Mouse (Mus musculus): Measurements from ENCODE around the gene Grin2b. TPM values are rescaled to one million over a fixed set of nuclear protein-coding genes. Genes with fewer than 3 reads are reported as not detected.

Grin2b gene
- polyA plus RNA-seq, 1 experiment from 2014 or later = not detected

GRCm38 (mm10) chr6:135932400-135932920 is 240.9 kb downstream of the Grin2b start:
- Histone ChIP-seq H3K4me3 (ENCODE audit: low read depth, low read length) (no peak overlapping the region), H3K27me3 (ENCODE audit: control insufficient read depth, insufficient read depth, low read length) (no peaks in the 10 kb centered on the region), H3K9ac (ENCODE audit: low read length) (no peak overlapping the region), H3K4me2 (replicated peaks; ENCODE audit: low read depth) (no peak overlapping the region), H3K9me3 (ENCODE audit: control insufficient read depth, low read length) (no peaks in the 10 kb centered on the region), H3K36me3 (ENCODE audit: control insufficient read depth, insufficient read depth, low read length) (no peaks in the 10 kb centered on the region), H3K4me1 (replicated peaks; ENCODE audit: control insufficient read depth, insufficient read depth) (no peaks in the 10 kb centered on the region), H3K27ac (replicated peaks) (no peak overlapping the region)
- WGBS = 77% methylated on average over 6 of the region's 6 CpGs
- TF ChIP-seq CTCF (IDR thresholded peaks at IDR 0.05; ENCODE audit: low read depth) = no peak
- no peak for TF ChIP-seq EP300 (optimal IDR thresholded peaks at IDR 0.05)
- no peak for DNase-seq (ENCODE audit: low spot score)
- ATAC-seq (ENCODE audit: low FRiP score, low TSS enrichment) = no peak

GRCm38 (mm10) chr6:135917676-135918075 is 255.6 kb downstream of the Grin2b start:
- DNase-seq (ENCODE audit: low spot score) = no peak
- no peak for ATAC-seq (ENCODE audit: low FRiP score, low TSS enrichment)
- H3K4me2 ChIP-seq (replicated peaks; ENCODE audit: low read depth) = no peak overlapping the region
- no peaks in the 10 kb centered on the region for H3K27me3 ChIP-seq (ENCODE audit: control insufficient read depth, insufficient read depth, low read length)
- no peak overlapping the region for H3K9ac ChIP-seq (ENCODE audit: low read length)
- no peaks in the 10 kb centered on the region for H3K36me3 ChIP-seq (ENCODE audit: control insufficient read depth, insufficient read depth, low read length)
- H3K4me3 ChIP-seq (ENCODE audit: low read depth, low read length) = no peak overlapping the region
- no peaks in the 10 kb centered on the region for H3K4me1 ChIP-seq (replicated peaks; ENCODE audit: control insufficient read depth, insufficient read depth)
- no peaks in the 10 kb centered on the region for H3K9me3 ChIP-seq (ENCODE audit: control insufficient read depth, low read length)
- TF ChIP-seq CTCF (IDR thresholded peaks at IDR 0.05; ENCODE audit: low read depth) (no peak), EP300 (optimal IDR thresholded peaks at IDR 0.05) (no peak)
- H3K27ac ChIP-seq (replicated peaks) = no peak overlapping the region

GRCm38 (mm10) chr6:135914608-135915007 is 258.7 kb downstream of the Grin2b start:
- H3K9ac ChIP-seq (ENCODE audit: low read length) = no peak overlapping the region
- H3K4me1 ChIP-seq (replicated peaks; ENCODE audit: control insufficient read depth, insufficient read depth) = no peaks in the 10 kb centered on the region
- no peak for DNase-seq (ENCODE audit: low spot score)
- no peaks in the 10 kb centered on the region for H3K27me3 ChIP-seq (ENCODE audit: control insufficient read depth, insufficient read depth, low read length)
- 92% methylated on average over 5 of the region's 5 CpGs for WGBS
- H3K4me2 ChIP-seq (replicated peaks; ENCODE audit: low read depth) = no peak overlapping the region
- H3K9me3 ChIP-seq (ENCODE audit: control insufficient read depth, low read length) = no peaks in the 10 kb centered on the region
- no peak overlapping the region for H3K4me3 ChIP-seq (ENCODE audit: low read depth, low read length)
- no peaks in the 10 kb centered on the region for H3K36me3 ChIP-seq (ENCODE audit: control insufficient read depth, insufficient read depth, low read length)
- TF ChIP-seq CTCF (IDR thresholded peaks at IDR 0.05; ENCODE audit: low read depth) (peak; percentile 35; the same call in 1 of the 2 replicates), EP300 (optimal IDR thresholded peaks at IDR 0.05) (no peak)
- ATAC-seq (ENCODE audit: low FRiP score, low TSS enrichment) = no peak
- no peak overlapping the region for H3K27ac ChIP-seq (replicated peaks)

GRCm38 (mm10) chr6:135912114-135912513 is 261.2 kb downstream of the Grin2b start:
- Histone ChIP-seq H3K27me3 (ENCODE audit: control insufficient read depth, insufficient read depth, low read length) (no peaks in the 10 kb centered on the region), H3K9ac (ENCODE audit: low read length) (no peak overlapping the region), H3K4me1 (replicated peaks; ENCODE audit: control insufficient read depth, insufficient read depth) (no peaks in the 10 kb centered on the region), H3K36me3 (ENCODE audit: control insufficient read depth, insufficient read depth, low read length) (no peaks in the 10 kb centered on the region), H3K4me3 (ENCODE audit: low read depth, low read length) (no peak overlapping the region), H3K9me3 (ENCODE audit: control insufficient read depth, low read length) (no peaks in the 10 kb centered on the region), H3K27ac (replicated peaks) (no peak overlapping the region), H3K4me2 (replicated peaks; ENCODE audit: low read depth) (no peak overlapping the region)
- DNase-seq (ENCODE audit: low spot score) (no peak), ATAC-seq (ENCODE audit: low FRiP score, low TSS enrichment) (no peak)
- 88% methylated on average over 3 of the region's 3 CpGs for WGBS
- no peak for TF ChIP-seq EP300 (optimal IDR thresholded peaks at IDR 0.05)
- TF ChIP-seq CTCF (IDR thresholded peaks at IDR 0.05; ENCODE audit: low read depth) = no peak

- Histone ChIP-seq H3K27ac (replicated peaks) (no peak overlapping the region), H3K4me1 (replicated peaks; ENCODE audit: control insufficient read depth, insufficient read depth) (no peaks in the 10 kb centered on the region), H3K9ac (ENCODE audit: low read length) (no peak overlapping the region), H3K27me3 (ENCODE audit: control insufficient read depth, insufficient read depth, low read length) (no peaks in the 10 kb centered on the region), H3K9me3 (ENCODE audit: control insufficient read depth, low read length) (no peaks in the 10 kb centered on the region), H3K4me3 (ENCODE audit: low read depth, low read length) (no peak overlapping the region), H3K36me3 (ENCODE audit: control insufficient read depth, insufficient read depth, low read length) (no peaks in the 10 kb centered on the region), H3K4me2 (replicated peaks; ENCODE audit: low read depth) (no peak overlapping the region)
- TF ChIP-seq CTCF (IDR thresholded peaks at IDR 0.05; ENCODE audit: low read depth) = no peak
- TF ChIP-seq EP300 (optimal IDR thresholded peaks at IDR 0.05) = no peak
- DNase-seq (ENCODE audit: low spot score) (no peak), ATAC-seq (ENCODE audit: low FRiP score, low TSS enrichment) (no peak)
- whole genome bisulfite sequencing = 74% methylated on average over 6 of the region's 6 CpGs
Observed at GRCm38 (mm10) chr6:135911131-135911530, 262.2 kb downstream of the Grin2b start.

- DNase-seq (ENCODE audit: low spot score) = peak; percentile 76
- Histone ChIP-seq H3K27ac (replicated peaks) (no peak overlapping the region), H3K36me3 (ENCODE audit: control insufficient read depth, insufficient read depth, low read length) (no peaks in the 10 kb centered on the region), H3K27me3 (ENCODE audit: control insufficient read depth, insufficient read depth, low read length) (no peaks in the 10 kb centered on the region), H3K9me3 (ENCODE audit: control insufficient read depth, low read length) (no peaks in the 10 kb centered on the region), H3K4me2 (replicated peaks; ENCODE audit: low read depth) (no peak overlapping the region), H3K4me1 (replicated peaks; ENCODE audit: control insufficient read depth, insufficient read depth) (no peaks in the 10 kb centered on the region), H3K4me3 (ENCODE audit: low read depth, low read length) (no peak overlapping the region), H3K9ac (ENCODE audit: low read length) (no peak overlapping the region)
- peak; percentile 90 for TF ChIP-seq CTCF (IDR thresholded peaks at IDR 0.05; ENCODE audit: low read depth)
- no peak for TF ChIP-seq EP300 (optimal IDR thresholded peaks at IDR 0.05)
- peak; percentile 73 for ATAC-seq (ENCODE audit: low FRiP score, low TSS enrichment)
- WGBS = 23% methylated on average over 20 of the region's 20 CpGs
Observed at GRCm38 (mm10) chr6:135907540-135908320, 265.6 kb downstream of the Grin2b start.

All from stomach, postnatal 0 days (tissue).